Mouse (Mus musculus): Measurements from ENCODE around the gene Tradd. TPM values are rescaled to one million over a fixed set of nuclear protein-coding genes. Genes with fewer than 3 reads are reported as not detected.

Gene Tradd
- 1 to 10 TPM; 6.7 to 7.9 TPM for total RNA-seq (2021)
- long read RNA-seq, experiment 1, partial matches to known transcripts = 1 of 5 reads
- long read RNA-seq, experiment 1, other reads (novel, unspliced or antisense) = 3 of 5 reads
- long read RNA-seq, experiment 2, partial matches to known transcripts = 0 of 10 reads
- long read RNA-seq, experiment 2, other reads (novel, unspliced or antisense) = 7 of 10 reads

- no peak for DNase-seq (ENCODE audit: low spot score in 2 of 2)
- intact Hi-C loops (cut with DNase I) = no loop called here
Observed at GRCm38 (mm10) chr8:105264024-105264982, at the start of gene Tradd, which contains the start of gene Fbxl8. Tradd (minus strand) TSS chr8:105264609. Fbxl8 (plus strand) TSS chr8:105264648.

- intact Hi-C loops (cut with DNase I) = no loop called here
- DNase-seq (ENCODE audit: low spot score in 2 of 2) = no peak
Observed at GRCm38 (mm10) chr8:105313622-105314402, 49.4 kb upstream of the Tradd start.

- intact Hi-C loops (cut with DNase I) = no loop called here
- DNase-seq (ENCODE audit: low spot score in 2 of 2) = no peak
Observed at GRCm38 (mm10) chr8:105312891-105313481, 48.6 kb upstream of the Tradd start.

GRCm38 (mm10) chr8:105311718-105312117 is 47.3 kb upstream of the Tradd start:
- intact Hi-C loops (cut with DNase I) = no loop called here
- DNase-seq (ENCODE audit: low spot score in 2 of 2) = no peak

GRCm38 (mm10) chr8:105310118-105310517 is 45.7 kb upstream of the Tradd start:
- DNase-seq (ENCODE audit: low spot score in 2 of 2) = no peak
- intact Hi-C loops (cut with DNase I) = no loop called here

GRCm38 (mm10) chr8:105309142-105309847 is 44.9 kb upstream of the Tradd start:
- intact Hi-C loops (cut with DNase I) = no loop called here

GRCm38 (mm10) chr8:105308428-105308827 is 44.0 kb upstream of the Tradd start:
- intact Hi-C loops (cut with DNase I) = no loop called here
- no peak for DNase-seq (ENCODE audit: low spot score in 2 of 2)

More at GRCm38 (mm10) chr8:105309142-105309847, 44.9 kb upstream of the Tradd start:
- no peak for DNase-seq (ENCODE audit: low spot score in 2 of 2)

- intact Hi-C loops (cut with DNase I) = no loop called here
- DNase-seq (ENCODE audit: low spot score in 2 of 2) = no peak
Observed at GRCm38 (mm10) chr8:105307670-105308069, 43.3 kb upstream of the Tradd start.

GRCm38 (mm10) chr8:105306146-105306691 is 41.8 kb upstream of the Tradd start:
- peak in 1 of 2 experiments; percentile 62 for DNase-seq (ENCODE audit: low spot score in 2 of 2)
- intact Hi-C loops (cut with DNase I) = no loop called here

- DNase-seq (ENCODE audit: low spot score in 2 of 2) = peak; percentile 65 to 72
- intact Hi-C loops (cut with DNase I) = no loop called here
Observed at GRCm38 (mm10) chr8:105305211-105306145, 41.1 kb upstream of the Tradd start, which contains the start of gene Elmo3. Elmo3 (plus strand) TSS chr8:105305601.

GRCm38 (mm10) chr8:105304325-105305210 is 40.2 kb upstream of the Tradd start:
- DNase-seq (ENCODE audit: low spot score in 2 of 2) = no peak

GRCm38 (mm10) chr8:105303874-105304273 is 39.5 kb upstream of the Tradd start:
- no peak for DNase-seq (ENCODE audit: low spot score in 2 of 2)
- intact Hi-C loops (cut with DNase I) = no loop called here

More at GRCm38 (mm10) chr8:105304325-105305210, 40.2 kb upstream of the Tradd start:
- intact Hi-C loops (cut with DNase I) = no loop called here

- no peak for DNase-seq (ENCODE audit: low spot score in 2 of 2)
- intact Hi-C loops (cut with DNase I) = no loop called here
Observed at GRCm38 (mm10) chr8:105303396-105303795, 39.0 kb upstream of the Tradd start.

- no peak for DNase-seq (ENCODE audit: low spot score in 2 of 2)
- intact Hi-C loops (cut with DNase I) = no loop called here
Observed at GRCm38 (mm10) chr8:105299962-105300361, 35.6 kb upstream of the Tradd start.

- DNase-seq (ENCODE audit: low spot score in 2 of 2) = no peak
- intact Hi-C loops (cut with DNase I) = no loop called here
Observed at GRCm38 (mm10) chr8:105298351-105299252, 34.2 kb upstream of the Tradd start.
